Mouse (Mus musculus) C2C12 (cell line): ENCODE data around the gene Ubash3a.

Experiments
- CEBPB ChIP-seq: IDR thresholded peaks from one replicate; pipeline ENCODE4 v1.6.1; 2011; ENCODE audit warnings: low read depth, mild to moderate bottlenecking, control low read depth, moderate library complexity
- CTCF ChIP-seq: IDR thresholded peaks from one replicate; pipeline ENCODE4 v1.5.1; 2011; ENCODE audit not compliant: control insufficient read depth, insufficient read depth, insufficient read length
- MYOD1 ChIP-seq: IDR thresholded peaks from one replicate; pipeline ENCODE4 v1.6.1; 2011; ENCODE audit warnings: low read depth; ENCODE audit not compliant: control insufficient read depth, insufficient read length

GRCm38 (mm10) chr17:31257898-31258297, 50.2 kb downstream of the Ubash3a start:
- TF ChIP-seq CTCF = no peak
- no peak for TF ChIP-seq MYOD1
- no peak for TF ChIP-seq CEBPB
